Mouse (Mus musculus) myocyte (in vitro differentiated cells): ENCODE results near the gene Cdadc1.

Experiments used
- CEBPB ChIP-seq: IDR thresholded peaks from 2 replicates; pipeline ENCODE4 v1.6.1; 2011; ENCODE audit warnings: mild to moderate bottlenecking, moderate library complexity; ENCODE audit not compliant: poor library complexity, insufficient read depth, severe bottlenecking
- E2F4 ChIP-seq: IDR thresholded peaks from one replicate; pipeline ENCODE4 v1.6.1; 2011; ENCODE audit warnings: mild to moderate bottlenecking, control low read depth, moderate library complexity; ENCODE audit not compliant: insufficient read depth
- MAX ChIP-seq: IDR thresholded peaks from one replicate; pipeline ENCODE4 v1.6.1; 2011; ENCODE audit warnings: low read depth, mild to moderate bottlenecking, control low read depth
- MYOD1 ChIP-seq, 3 experiments: IDR thresholded peaks; one replicate each; pipeline ENCODE4 v1.6.1; 2011; ENCODE audit warnings: control low read depth in 2 of 3, low read depth in 2 of 3, mild to moderate bottlenecking in 2 of 3, moderate library complexity in 1 of 3; ENCODE audit not compliant: insufficient read length in 2 of 3, control insufficient read depth in 1 of 3
- MYOG ChIP-seq, 3 experiments: IDR thresholded peaks; one replicate each; pipeline ENCODE4 v1.6.1; 2011; ENCODE audit warnings: control low read depth in 2 of 3, low read depth in 2 of 3, mild to moderate bottlenecking in 2 of 3; ENCODE audit not compliant: insufficient read length in 2 of 3, control insufficient read depth in 1 of 3, insufficient read depth in 1 of 3
- POLR2A ChIP-seq: IDR thresholded peaks from one replicate; pipeline ENCODE4 v1.6.1; 2011; ENCODE audit warnings: low read depth, mild to moderate bottlenecking, control low read depth, moderate library complexity; ENCODE audit not compliant: insufficient read length
- POLR2AphosphoS2 ChIP-seq: IDR thresholded peaks from one replicate; pipeline ENCODE4 v1.6.1; 2011; ENCODE audit warnings: low read depth, control low read depth; ENCODE audit not compliant: insufficient read length
- REST ChIP-seq: IDR thresholded peaks from one replicate; pipeline ENCODE4 v1.6.1; 2011; ENCODE audit warnings: mild to moderate bottlenecking, control low read depth, moderate library complexity; ENCODE audit not compliant: insufficient read depth, insufficient read length
- SRF ChIP-seq: IDR thresholded peaks from one replicate; pipeline ENCODE4 v1.6.1; 2011; ENCODE audit warnings: low read depth; ENCODE audit not compliant: control insufficient read depth, insufficient read length
- TCF12 ChIP-seq: IDR thresholded peaks from one replicate; pipeline ENCODE4 v1.6.1; 2011; ENCODE audit warnings: mild to moderate bottlenecking, control low read depth; ENCODE audit not compliant: poor library complexity, insufficient read depth, severe bottlenecking
- USF1 ChIP-seq: IDR thresholded peaks from one replicate; pipeline ENCODE4 v1.6.1; 2011; ENCODE audit warnings: low read depth, mild to moderate bottlenecking, control low read depth, moderate library complexity

- TF ChIP-seq POLR2A, result no peak
- no peak for TF ChIP-seq MYOG (IDR thresholded peaks at IDR 0.05; ENCODE audit: control insufficient read depth in 1 of 3, insufficient read depth in 1 of 3, insufficient read length in 2 of 3, low read depth in 2 of 3)
- no peak for TF ChIP-seq CEBPB
- no peak for TF ChIP-seq E2F4
- TF ChIP-seq SRF, result no peak
- TF ChIP-seq MYOD1 (IDR thresholded peaks at IDR 0.05; ENCODE audit: control insufficient read depth in 1 of 3, insufficient read length in 2 of 3, low read depth in 2 of 3), result no peak
- no peak for TF ChIP-seq REST
- TF ChIP-seq TCF12, result no peak
- no peak for TF ChIP-seq USF1
- no peak for TF ChIP-seq MAX
- no peak for TF ChIP-seq POLR2AphosphoS2
These were observed 6.4 kb upstream of the Cdadc1 start for GRCm38 (mm10) chr14:59604002-59604645.
